Mouse (Mus musculus) gonadal fat pad, adult 2 months (tissue): ENCODE data around the gene Fam3b. TPM values are rescaled to one million over a fixed set of nuclear protein-coding genes. Genes with fewer than 3 reads are reported as not detected.

Experiments used
- DNase-seq: peaks from one replicate; pipeline ENCODE4 v3.0.0-alpha.2; 2012; ENCODE audit warnings: low read depth
- polyA plus RNA-seq: library from polyadenylated mRNA; depleted of rRNA; stranded (reverse); fragments of >200 nt; gene quantifications from 2 replicates; pipeline ENCODE4 v1.2.3, GENCODE M21; 2012; rRNA removed

The Fam3b gene
- polyA plus RNA-seq: 0.18 and 0.47 TPM in 2 replicates

GRCm38 (mm10) chr16:97514099-97514940 is at the start of gene Fam3b:
Gene Fam3b, minus strand, starts transcription at chr16:97514816.
- DNase-seq: no peak

- DNase-seq: no peak
These were observed 29.7 kb upstream of the Fam3b start for GRCm38 (mm10) chr16:97544340-97544739.

GRCm38 (mm10) chr16:97536859-97537258 is 22.2 kb upstream of the Fam3b start:
- DNase-seq: no peak

GRCm38 (mm10) chr16:97535808-97536413 is 21.3 kb upstream of the Fam3b start:
- no peak for DNase-seq

GRCm38 (mm10) chr16:97534876-97535461 is 20.4 kb upstream of the Fam3b start:
- DNase-seq: no peak

- DNase-seq: no peak
These were observed 19.8 kb upstream of the Fam3b start for GRCm38 (mm10) chr16:97534448-97534847.

GRCm38 (mm10) chr16:97533751-97534150 is 19.1 kb upstream of the Fam3b start:
- no peak for DNase-seq

- DNase-seq: no peak
These were observed 18.5 kb upstream of the Fam3b start for GRCm38 (mm10) chr16:97533126-97533525.

- DNase-seq: no peak
These were observed 14.6 kb upstream of the Fam3b start for GRCm38 (mm10) chr16:97529241-97529640.

GRCm38 (mm10) chr16:97523024-97523423 is 8.4 kb upstream of the Fam3b start:
- DNase-seq: no peak

GRCm38 (mm10) chr16:97521983-97522382 is 7.4 kb upstream of the Fam3b start:
- DNase-seq: no peak

- no peak for DNase-seq
These were observed 1.7 kb upstream of the Fam3b start for GRCm38 (mm10) chr16:97516341-97516740.

GRCm38 (mm10) chr16:97512347-97512751 is 2.3 kb downstream of the Fam3b start:
- DNase-seq: no peak

- DNase-seq: no peak
These were observed 3.1 kb downstream of the Fam3b start for GRCm38 (mm10) chr16:97511495-97511894.

- no peak for DNase-seq
These were observed 3.8 kb downstream of the Fam3b start for GRCm38 (mm10) chr16:97510849-97511248.

- no peak for DNase-seq
These were observed 6.8 kb downstream of the Fam3b start for GRCm38 (mm10) chr16:97507783-97508182.

GRCm38 (mm10) chr16:97504793-97505192 is 9.8 kb downstream of the Fam3b start:
- no peak for DNase-seq

GRCm38 (mm10) chr16:97503849-97504248 is 10.8 kb downstream of the Fam3b start:
- DNase-seq: no peak

GRCm38 (mm10) chr16:97500901-97501300 is 13.7 kb downstream of the Fam3b start:
- no peak for DNase-seq

- DNase-seq: no peak
These were observed 15.2 kb downstream of the Fam3b start for GRCm38 (mm10) chr16:97499450-97499849.

- no peak for DNase-seq
These were observed 16.5 kb downstream of the Fam3b start for GRCm38 (mm10) chr16:97498139-97498538.

GRCm38 (mm10) chr16:97497682-97498081 is 16.9 kb downstream of the Fam3b start:
- DNase-seq: no peak

- DNase-seq: no peak
These were observed 18.6 kb downstream of the Fam3b start for GRCm38 (mm10) chr16:97496026-97496425.
